Mouse (Mus musculus) megakaryocyte, embryonic 14.5 days (primary cell): Measurements from ENCODE around the gene Zfp800.

Experiments
- FLI1 ChIP-seq: IDR thresholded peaks from 2 replicates; pipeline ENCODE4 v1.6.1; 2012; ENCODE audit warnings: low read length, inconsistent platforms, mixed read lengths
- GATA1 ChIP-seq: IDR thresholded peaks from 3 replicates; pipeline ENCODE4 v1.6.1; 2012; ENCODE audit warnings: mixed read lengths, low read length, inconsistent platforms, borderline replicate concordance

GRCm38 (mm10) chr6:28345181-28345580 is 52.6 kb downstream of the Zfp800 start:
- no peak for TF ChIP-seq GATA1
- no peak for TF ChIP-seq FLI1
